Mouse (Mus musculus): ENCODE data around the gene Fignl1.

DNA sequence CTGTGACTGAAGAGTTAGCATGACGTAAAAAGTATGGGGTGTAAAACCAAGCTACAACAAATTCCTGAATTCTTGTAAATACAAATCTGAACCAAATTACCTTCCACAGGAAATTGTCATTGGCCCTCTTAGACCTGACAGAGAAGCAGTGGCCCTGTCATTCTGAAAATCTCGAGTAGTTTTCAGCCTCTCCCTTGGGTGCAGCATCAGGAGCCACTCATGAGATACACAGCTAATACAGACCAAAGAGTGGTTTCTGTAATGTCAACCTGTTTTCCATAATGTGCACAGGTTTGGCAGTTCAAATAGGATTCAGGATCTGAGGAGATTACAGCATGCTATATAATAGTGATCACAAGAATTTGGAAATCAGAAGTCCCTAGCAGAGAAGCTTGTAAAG, 71.2 kb downstream of the Fignl1 start:
- TF ChIP-seq POLR2A (IDR thresholded peaks at IDR 0.05; ENCODE audit: borderline replicate concordance, extremely low read depth, low read depth, low read length), result no peak
- no peak for TF ChIP-seq CTCF (IDR thresholded peaks at IDR 0.05; ENCODE audit: insufficient read depth, low read length)

Measured in lung, adult 2 months (tissue).